ENCODE assay signal across 8 mouse cellular contexts in the genomic region with DNA sequence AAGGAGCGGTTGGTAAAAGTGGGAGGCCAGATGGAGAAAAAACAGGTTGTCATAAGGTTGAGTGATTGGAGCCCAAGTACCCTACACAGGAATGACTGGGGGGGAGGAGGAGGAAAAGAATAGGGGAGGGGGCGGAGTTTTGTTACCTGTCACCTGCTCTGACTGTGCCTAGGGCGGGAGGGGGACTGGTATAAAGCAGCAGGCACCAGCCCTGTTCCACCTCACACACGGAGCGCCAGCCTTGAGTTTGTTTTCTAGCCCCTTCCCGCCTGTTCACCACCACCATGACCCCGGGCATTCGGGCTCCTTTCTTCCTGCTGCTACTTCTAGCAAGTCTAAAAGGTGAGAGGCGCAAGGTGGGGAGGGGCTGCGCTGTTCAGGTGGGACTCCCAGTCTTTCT. TPM values are rescaled to one million over a fixed set of nuclear protein-coding genes. Genes with fewer than 3 reads are reported as not detected.
DNase-seq lines count a peak whose midpoint lies in the region; ATAC-seq and TF ChIP-seq lines count a peak whose summit lies in the region.

A gene (plus strand): TSS at position 222 of the 400 bp plus-strand sequence.

- no peak for ATAC-seq in heart, postnatal 0 days (ENCODE audit: insufficient read depth, low read depth)
- ATAC-seq in liver, embryonic 11.5 days (replicated peaks; ENCODE audit: low FRiP score) = no peak
- no peak for ATAC-seq in neural tube, embryonic 14.5 days (ENCODE audit: low read depth)

- peaks cover 23% of the 10 kb centered on the region for H3K4me1 ChIP-seq in heart, postnatal 0 days (ENCODE audit: control insufficient read depth, insufficient read depth)
- H3K4me1 ChIP-seq in liver, embryonic 11.5 days (replicated peaks; ENCODE audit: control insufficient read depth, insufficient read depth, low read length) = peaks cover 27% of the 10 kb centered on the region
- peaks cover 30% of the 10 kb centered on the region for H3K4me1 ChIP-seq in neural tube, embryonic 14.5 days (ENCODE audit: control insufficient read depth, insufficient read depth, low read length)

- WGBS in heart, postnatal 0 days = 36% methylated on average over 10 of the region's 10 CpGs
- 31% methylated on average over 10 of the region's 10 CpGs for WGBS in liver, embryonic 11.5 days
- WGBS in neural tube, embryonic 14.5 days = 32% methylated on average over 10 of the region's 10 CpGs

- peak within 1 kb of the TSS; percentile 53 for H3K4me3 ChIP-seq in left cerebral cortex, adult 2 months
- H3K4me3 ChIP-seq in heart, postnatal 0 days (ENCODE audit: low read depth, low read length) = peak within 1 kb of the TSS; percentile 50
- peak within 1 kb of the TSS; percentile 45 for H3K4me3 ChIP-seq in liver, embryonic 11.5 days (ENCODE audit: low read depth, low read length)
- H3K4me3 ChIP-seq in neural tube, embryonic 14.5 days (ENCODE audit: low read depth, low read length) = peak within 1 kb of the TSS; percentile 40

- no peaks in the 10 kb centered on the region for H3K36me3 ChIP-seq in heart, postnatal 0 days (replicated peaks; ENCODE audit: control insufficient read depth, insufficient read depth, low read length)
- no peaks in the 10 kb centered on the region for H3K36me3 ChIP-seq in liver, embryonic 11.5 days (ENCODE audit: control insufficient read depth, insufficient read depth, low read length)
- H3K36me3 ChIP-seq in neural tube, embryonic 14.5 days (ENCODE audit: control insufficient read depth, insufficient read depth, low read length) = peaks cover 4% of the 10 kb centered on the region

- intact Hi-C loops in left cerebral cortex, adult 2 months (cut with DNase I) = loop anchor here (2.0 kb wide), 1 partner anchor 14 kb away; no protein-coding TSS in a partner anchor
- intact Hi-C loops in left cerebral cortex, postnatal 25 days (cut with DNase I) = loop anchor here (2.0 kb wide), 1 partner anchor 16 kb away; a partner anchor contains a TSS

- H3K4me2 ChIP-seq in heart, postnatal 0 days (ENCODE audit: low read depth, low read length) = peak within 1 kb of the TSS; percentile 64
- peak within 1 kb of the TSS; percentile 69 for H3K4me2 ChIP-seq in liver, embryonic 11.5 days
- peak within 1 kb of the TSS; percentile 57 for H3K4me2 ChIP-seq in neural tube, embryonic 14.5 days (ENCODE audit: low read depth, low read length)

- no peak for TF ChIP-seq CTCF in left cerebral cortex, adult 2 months (IDR thresholded peaks at IDR 0.05)
- TF ChIP-seq CTCF in heart, postnatal 0 days (IDR thresholded peaks at IDR 0.05; ENCODE audit: low read depth) = no peak

- no peak for TF ChIP-seq EP300 in heart, postnatal 0 days (IDR thresholded peaks at IDR 0.05; ENCODE audit: low read depth)

- peak within 1 kb of the TSS; percentile 22; the same call in 1 of the 2 replicates for H3K9ac ChIP-seq in heart, postnatal 0 days (replicated peaks; ENCODE audit: low read depth, low read length)
- 0 out of 2 replicates have a peak within 1 kb of the TSS, but pooled peaks have one; percentile 8 for H3K9ac ChIP-seq in liver, embryonic 11.5 days (ENCODE audit: low read depth, low read length)
- H3K9ac ChIP-seq in neural tube, embryonic 14.5 days (replicated peaks; ENCODE audit: low read depth, low read length) = peak within 1 kb of the TSS; percentile 21; the same call in 1 of the 2 replicates

- H3K27me3 ChIP-seq in heart, postnatal 0 days (ENCODE audit: control insufficient read depth, insufficient read depth, low read length) = peaks cover 21% of the 10 kb centered on the region; the same call in 1 of the 2 replicates
- peaks cover 44% of the 10 kb centered on the region for H3K27me3 ChIP-seq in liver, embryonic 11.5 days (replicated peaks; ENCODE audit: control insufficient read depth, insufficient read depth, low read length)
- H3K27me3 ChIP-seq in neural tube, embryonic 14.5 days (ENCODE audit: control insufficient read depth, insufficient read depth, low read length) = no peaks in the 10 kb centered on the region

- peak within 1 kb of the TSS; percentile 82 for H3K27ac ChIP-seq in left cerebral cortex, adult 2 months
- H3K27ac ChIP-seq in heart, postnatal 0 days (ENCODE audit: low read depth) = 0 out of 2 replicates have a peak within 1 kb of the TSS, but pooled peaks have one; percentile 31
- H3K27ac ChIP-seq in liver, embryonic 11.5 days (ENCODE audit: low read depth, low read length) = no peak within 1 kb of the TSS
- peak within 1 kb of the TSS; percentile 70 for H3K27ac ChIP-seq in neural tube, embryonic 14.5 days (ENCODE audit: low read depth, low read length)

- H3K9me3 ChIP-seq in heart, postnatal 0 days (replicated peaks; ENCODE audit: control insufficient read depth, low read length) = no peaks in the 10 kb centered on the region
- no peaks in the 10 kb centered on the region for H3K9me3 ChIP-seq in liver, embryonic 11.5 days (ENCODE audit: control insufficient read depth, low read length)
- no peaks in the 10 kb centered on the region for H3K9me3 ChIP-seq in neural tube, embryonic 14.5 days (ENCODE audit: control insufficient read depth, low read length)

- peak in 1 of 2 experiments; percentile 9 for DNase-seq in left cerebral cortex, adult 2 months (ENCODE audit: extremely low spot score in 1 of 2, low spot score in 2 of 2)
- DNase-seq in left cerebral cortex, postnatal 25 days (ENCODE audit: low spot score in 2 of 2) = no peak
- no peak for DNase-seq in heart, postnatal 0 days (ENCODE audit: low spot score)
- no peak for DNase-seq in liver, embryonic 11.5 days (ENCODE audit: low spot score)
- no peak for DNase-seq in layer of hippocampus, postnatal 36 days
- no peak for DNase-seq in adrenal gland, postnatal 4 days (ENCODE audit: low spot score in 2 of 2)
- no peak for DNase-seq in right cerebral cortex, postnatal 36 days (ENCODE audit: low spot score in 2 of 2)

RNA-seq across cellular contexts. Expression of the gene that starts here (rescaled TPM):
- total RNA-seq in left cerebral cortex, adult 2 months (2021) = under 1 TPM; 0.29 to 0.33 TPM
- 1 to 10 TPM in 1 of 2 experiments, under 1 TPM in 1; 0.80 to 1.2 TPM for total RNA-seq in left cerebral cortex, postnatal 25 days (2021)
- total RNA-seq in heart, postnatal 0 days (2014; rRNA removed; ENCODE audit: low replicate concordance) = 9.3 TPM in 1 of 2 replicates, not detected in the other
- 0.20 and 0.69 TPM in 2 replicates for polyA plus RNA-seq in heart, postnatal 0 days (2015; fragmentation: Nextera tagmentation; extraction: Ambion mirVana)
- 0.30 and 0.62 TPM in 2 replicates for polyA plus RNA-seq in liver, embryonic 11.5 days (2014; fragmentation: Nextera tagmentation; extraction: Ambion mirVana)
- polyA plus RNA-seq in neural tube, embryonic 14.5 days (2014; fragmentation: Nextera tagmentation; extraction: Ambion mirVana) = 0.90 and 1.4 TPM in 2 replicates
- 1 to 10 TPM in 1 of 2 experiments, under 1 TPM in 1; 0.61 to 1.0 TPM for total RNA-seq in layer of hippocampus, postnatal 36 days (2021)
- total RNA-seq in adrenal gland, postnatal 4 days (2021) = 1 to 10 TPM; 1.2 to 8.9 TPM
